Mouse (Mus musculus): Measurements from ENCODE around the gene Xylt1.
A peak's percentile ranks its signal among the peaks of the same experiment; 100 is the strongest.

Gene Xylt1

GRCm38 (mm10) chr7:117484589-117484988 lies 103.8 kb downstream of the Xylt1 start:
- DNase-seq = no peak

- no peak for DNase-seq
These were observed 104.3 kb downstream of the Xylt1 start for GRCm38 (mm10) chr7:117484989-117485536.

- DNase-seq = no peak
These were observed 105.8 kb downstream of the Xylt1 start for GRCm38 (mm10) chr7:117486425-117487172.

GRCm38 (mm10) chr7:117487173-117487490 lies 106.4 kb downstream of the Xylt1 start:
- no peak for DNase-seq

- DNase-seq = no peak
These were observed 109.2 kb downstream of the Xylt1 start for GRCm38 (mm10) chr7:117489973-117490372.

- no peak for DNase-seq
These were observed 109.9 kb downstream of the Xylt1 start for GRCm38 (mm10) chr7:117490500-117491205.

- DNase-seq = no peak
These were observed 110.7 kb downstream of the Xylt1 start for GRCm38 (mm10) chr7:117491495-117491894.

GRCm38 (mm10) chr7:117494210-117494609 lies 113.4 kb downstream of the Xylt1 start:
- DNase-seq = no peak

GRCm38 (mm10) chr7:117494618-117495310 lies 114.0 kb downstream of the Xylt1 start:
- DNase-seq = no peak

GRCm38 (mm10) chr7:117495751-117496150 lies 115.0 kb downstream of the Xylt1 start:
- DNase-seq = no peak

- no peak for DNase-seq
These were observed 117.4 kb downstream of the Xylt1 start for GRCm38 (mm10) chr7:117498173-117498572.

GRCm38 (mm10) chr7:117501355-117502181 lies 120.8 kb downstream of the Xylt1 start:
- no peak for DNase-seq

GRCm38 (mm10) chr7:117502415-117502814 lies 121.6 kb downstream of the Xylt1 start:
- DNase-seq = peak; percentile 21 to 56

- DNase-seq = peak; percentile 36 to 58
These were observed 122.9 kb downstream of the Xylt1 start for GRCm38 (mm10) chr7:117503714-117504113.

- DNase-seq = peak; percentile 24 to 45
These were observed 125.0 kb downstream of the Xylt1 start for GRCm38 (mm10) chr7:117505791-117506190.

- peak; percentile 24 to 50 for DNase-seq
These were observed 126.6 kb downstream of the Xylt1 start for GRCm38 (mm10) chr7:117507351-117507750.

- no peak for DNase-seq
These were observed 127.3 kb downstream of the Xylt1 start for GRCm38 (mm10) chr7:117508090-117508489.

GRCm38 (mm10) chr7:117510113-117510512 lies 129.3 kb downstream of the Xylt1 start:
- peak; percentile 51 to 69 for DNase-seq

GRCm38 (mm10) chr7:117512301-117512700 lies 131.5 kb downstream of the Xylt1 start:
- no peak for DNase-seq

GRCm38 (mm10) chr7:117515794-117516193 lies 135.0 kb downstream of the Xylt1 start:
- DNase-seq = no peak

- no peak for DNase-seq
These were observed 136.1 kb downstream of the Xylt1 start for GRCm38 (mm10) chr7:117516896-117517295.

- DNase-seq = no peak
These were observed 140.6 kb downstream of the Xylt1 start for GRCm38 (mm10) chr7:117521369-117521768.

All from kidney, postnatal 25 days (tissue).